Mouse (Mus musculus): Measurements from ENCODE around the gene Rftn1. TPM values are rescaled to one million over a fixed set of nuclear protein-coding genes. Genes with fewer than 3 reads are reported as not detected.

Rftn1 gene
- polyA plus RNA-seq, 1 experiment from 2014 or later = 9.7 TPM

DNA sequence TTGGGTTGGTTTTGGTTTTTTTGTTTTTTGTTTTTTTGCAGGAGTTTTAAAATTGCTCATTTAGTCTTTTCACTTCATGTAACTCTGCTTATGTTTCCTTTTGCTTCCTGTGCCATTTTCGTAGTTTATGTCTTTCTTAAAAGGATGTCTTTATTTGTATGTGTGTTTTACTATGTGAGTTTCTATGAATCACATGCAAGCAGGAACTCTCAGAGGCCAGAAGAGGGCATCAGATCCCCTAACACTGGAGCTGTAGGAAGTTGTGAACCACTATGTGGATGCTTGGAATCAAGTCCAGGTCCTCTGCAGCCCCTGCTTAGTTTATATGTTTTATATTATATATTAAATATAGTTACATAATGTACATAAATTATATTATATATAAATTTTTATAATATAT lies 218.3 kb downstream of the Rftn1 start:
- no peak overlapping the region for H3K4me2 ChIP-seq (ENCODE audit: low read length)
- H3K9me3 ChIP-seq (ENCODE audit: control insufficient read depth, low read length) = 0 out of 2 replicates have a peak, but pooled peaks cover 3% of the 10 kb centered on the region
- H3K4me1 ChIP-seq (replicated peaks; ENCODE audit: control insufficient read depth, insufficient read depth, low read length) = no peaks in the 10 kb centered on the region
- no peak overlapping the region for H3K4me3 ChIP-seq (ENCODE audit: low read depth, low read length)
- 92% methylated on average over 1 of the region's 1 CpGs for WGBS
- no peak for ATAC-seq (replicated peaks; ENCODE audit: low FRiP score, low TSS enrichment, low read depth)
- H3K27me3 ChIP-seq (replicated peaks; ENCODE audit: control insufficient read depth, insufficient read depth, low read length) = no peaks in the 10 kb centered on the region
- no peak overlapping the region for H3K27ac ChIP-seq (ENCODE audit: low read depth)
- no peak overlapping the region for H3K9ac ChIP-seq (ENCODE audit: low read length)
- H3K36me3 ChIP-seq (ENCODE audit: control insufficient read depth, insufficient read depth, low read length) = no peaks in the 10 kb centered on the region
- no peak for DNase-seq (ENCODE audit: low spot score)

DNA sequence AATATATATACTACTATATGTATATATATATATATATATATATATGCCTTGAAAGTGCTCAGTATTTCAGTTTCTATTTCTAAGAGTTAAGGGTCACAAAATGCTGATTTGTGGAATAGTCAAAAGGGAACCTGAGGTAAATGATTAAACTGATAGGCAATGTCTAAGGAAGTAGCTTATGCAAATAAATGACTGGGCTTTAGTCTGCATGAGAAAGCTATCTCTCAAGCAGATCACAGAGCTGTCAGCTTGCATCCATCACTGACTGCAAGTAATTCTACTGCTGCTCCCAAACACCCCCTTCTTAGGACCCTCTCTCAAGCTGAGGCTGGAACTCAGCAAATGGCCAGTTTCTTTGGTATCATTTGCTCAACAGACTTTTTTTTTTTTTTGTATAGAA lies 219.4 kb downstream of the Rftn1 start:
- Histone ChIP-seq H3K9ac (ENCODE audit: low read length) (no peak overlapping the region), H3K4me3 (ENCODE audit: low read depth, low read length) (no peak overlapping the region), H3K27ac (ENCODE audit: low read depth) (no peak overlapping the region), H3K4me2 (ENCODE audit: low read length) (no peak overlapping the region), H3K9me3 (ENCODE audit: control insufficient read depth, low read length) (0 out of 2 replicates have a peak, but pooled peaks cover 3% of the 10 kb centered on the region), H3K27me3 (replicated peaks; ENCODE audit: control insufficient read depth, insufficient read depth, low read length) (no peaks in the 10 kb centered on the region), H3K36me3 (ENCODE audit: control insufficient read depth, insufficient read depth, low read length) (no peaks in the 10 kb centered on the region), H3K4me1 (replicated peaks; ENCODE audit: control insufficient read depth, insufficient read depth, low read length) (no peaks in the 10 kb centered on the region)
- DNase-seq (ENCODE audit: low spot score) = no peak
- no peak for ATAC-seq (replicated peaks; ENCODE audit: low FRiP score, low TSS enrichment, low read depth)

DNA sequence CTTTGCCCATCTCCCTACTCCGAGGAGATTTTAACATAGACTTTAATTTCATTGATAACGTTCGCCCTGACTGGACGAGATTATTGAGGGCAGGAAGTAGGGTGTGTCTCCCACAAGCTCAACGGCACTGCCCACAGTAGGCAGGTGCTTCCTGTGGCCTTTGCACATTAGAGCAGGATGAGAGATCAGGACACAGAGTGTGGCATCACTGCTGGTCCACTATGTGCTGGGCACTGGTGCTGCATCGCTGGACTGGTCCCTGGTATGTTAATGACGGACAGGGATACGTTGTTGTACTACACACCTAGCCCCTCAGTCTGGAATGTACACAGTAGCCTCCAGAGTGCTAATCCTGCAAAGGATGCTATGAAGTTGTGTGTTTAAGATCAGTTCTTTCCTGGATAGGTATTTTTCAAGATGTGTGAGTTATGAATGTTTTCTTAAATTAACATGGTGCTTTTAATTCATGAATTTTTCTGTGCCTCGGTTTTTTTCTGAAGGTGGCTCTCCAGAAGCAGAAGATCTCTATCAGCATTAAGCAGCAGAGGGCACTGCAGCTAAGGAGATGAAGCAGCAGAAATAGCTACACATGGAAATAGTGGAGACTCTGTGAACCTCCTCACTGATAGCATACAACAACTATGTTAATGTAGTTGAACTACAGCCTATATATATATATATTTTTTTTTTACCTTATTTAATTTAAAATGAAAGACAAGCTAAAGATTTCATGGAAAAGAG lies 221.8 kb downstream of the Rftn1 start:
- H3K27me3 ChIP-seq (replicated peaks; ENCODE audit: control insufficient read depth, insufficient read depth, low read length) = no peaks in the 10 kb centered on the region
- H3K9me3 ChIP-seq (ENCODE audit: control insufficient read depth, low read length) = 0 out of 2 replicates have a peak, but pooled peaks cover 3% of the 10 kb centered on the region
- no peak overlapping the region for H3K27ac ChIP-seq (ENCODE audit: low read depth)
- H3K9ac ChIP-seq (ENCODE audit: low read length) = no peak overlapping the region
- ATAC-seq (replicated peaks; ENCODE audit: low FRiP score, low TSS enrichment, low read depth) = no peak
- H3K4me3 ChIP-seq (ENCODE audit: low read depth, low read length) = no peak overlapping the region
- 63% methylated on average over 9 of the region's 9 CpGs for WGBS
- no peaks in the 10 kb centered on the region for H3K36me3 ChIP-seq (ENCODE audit: control insufficient read depth, insufficient read depth, low read length)
- H3K4me2 ChIP-seq (ENCODE audit: low read length) = no peak overlapping the region
- DNase-seq (ENCODE audit: low spot score) = no peak
- H3K4me1 ChIP-seq (replicated peaks; ENCODE audit: control insufficient read depth, insufficient read depth, low read length) = no peaks in the 10 kb centered on the region

GRCm38 (mm10) chr17:49965846-49966762 lies 224.4 kb downstream of the Rftn1 start:
- ATAC-seq (replicated peaks; ENCODE audit: low FRiP score, low TSS enrichment, low read depth) (no peak), DNase-seq (ENCODE audit: low spot score) (no peak)
- Histone ChIP-seq H3K27ac (ENCODE audit: low read depth) (no peak overlapping the region), H3K4me2 (ENCODE audit: low read length) (no peak overlapping the region), H3K4me3 (ENCODE audit: low read depth, low read length) (no peak overlapping the region), H3K27me3 (replicated peaks; ENCODE audit: control insufficient read depth, insufficient read depth, low read length) (no peaks in the 10 kb centered on the region), H3K9me3 (ENCODE audit: control insufficient read depth, low read length) (0 out of 2 replicates have a peak, but pooled peaks cover 3% of the 10 kb centered on the region), H3K36me3 (ENCODE audit: control insufficient read depth, insufficient read depth, low read length) (no peaks in the 10 kb centered on the region), H3K9ac (ENCODE audit: low read length) (no peak overlapping the region), H3K4me1 (replicated peaks; ENCODE audit: control insufficient read depth, insufficient read depth, low read length) (no peaks in the 10 kb centered on the region)
- 84% methylated on average over 17 of the region's 17 CpGs for WGBS

DNA sequence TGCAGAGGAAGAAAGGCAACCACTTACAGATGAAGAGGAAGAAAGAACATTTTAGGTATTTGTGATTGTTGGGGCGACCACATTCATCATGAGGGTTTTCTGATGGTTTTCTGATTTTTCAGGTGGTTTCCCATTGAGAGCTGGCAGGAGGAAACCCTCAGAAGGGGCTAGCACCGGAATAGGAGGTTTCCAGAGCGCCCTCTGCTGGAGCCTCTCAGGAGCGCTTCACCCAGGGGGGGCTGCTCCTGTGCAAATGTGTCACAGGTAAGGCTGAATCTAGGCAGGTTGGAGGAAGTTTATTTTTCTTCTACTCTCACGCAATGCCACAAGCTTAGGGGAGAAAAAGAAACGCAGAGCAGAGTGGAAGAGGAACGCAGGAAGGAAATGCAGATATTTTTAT lies 225.4 kb downstream of the Rftn1 start:
- Histone ChIP-seq H3K4me3 (ENCODE audit: low read depth, low read length) (no peak overlapping the region), H3K27me3 (replicated peaks; ENCODE audit: control insufficient read depth, insufficient read depth, low read length) (no peaks in the 10 kb centered on the region), H3K4me1 (replicated peaks; ENCODE audit: control insufficient read depth, insufficient read depth, low read length) (no peaks in the 10 kb centered on the region), H3K9ac (ENCODE audit: low read length) (no peak overlapping the region), H3K4me2 (ENCODE audit: low read length) (no peak overlapping the region), H3K36me3 (ENCODE audit: control insufficient read depth, insufficient read depth, low read length) (no peaks in the 10 kb centered on the region), H3K27ac (ENCODE audit: low read depth) (no peak overlapping the region), H3K9me3 (ENCODE audit: control insufficient read depth, low read length) (0 out of 2 replicates have a peak, but pooled peaks cover 2% of the 10 kb centered on the region)
- no peak for DNase-seq (ENCODE audit: low spot score)
- no peak for ATAC-seq (replicated peaks; ENCODE audit: low FRiP score, low TSS enrichment, low read depth)
- WGBS = 79% methylated on average over 7 of the region's 7 CpGs

- 93% methylated on average over 6 of the region's 6 CpGs for WGBS
- Histone ChIP-seq H3K27me3 (replicated peaks; ENCODE audit: control insufficient read depth, insufficient read depth, low read length) (no peaks in the 10 kb centered on the region), H3K4me3 (ENCODE audit: low read depth, low read length) (no peak overlapping the region), H3K9me3 (ENCODE audit: control insufficient read depth, low read length) (no peaks in the 10 kb centered on the region), H3K36me3 (ENCODE audit: control insufficient read depth, insufficient read depth, low read length) (no peaks in the 10 kb centered on the region), H3K4me2 (ENCODE audit: low read length) (no peak overlapping the region), H3K4me1 (replicated peaks; ENCODE audit: control insufficient read depth, insufficient read depth, low read length) (no peaks in the 10 kb centered on the region), H3K27ac (ENCODE audit: low read depth) (no peak overlapping the region), H3K9ac (ENCODE audit: low read length) (no peak overlapping the region)
- DNase-seq (ENCODE audit: low spot score) = no peak
- no peak for ATAC-seq (replicated peaks; ENCODE audit: low FRiP score, low TSS enrichment, low read depth)
These were observed 226.0 kb downstream of the Rftn1 start for GRCm38 (mm10) chr17:49964471-49964870.

DNA sequence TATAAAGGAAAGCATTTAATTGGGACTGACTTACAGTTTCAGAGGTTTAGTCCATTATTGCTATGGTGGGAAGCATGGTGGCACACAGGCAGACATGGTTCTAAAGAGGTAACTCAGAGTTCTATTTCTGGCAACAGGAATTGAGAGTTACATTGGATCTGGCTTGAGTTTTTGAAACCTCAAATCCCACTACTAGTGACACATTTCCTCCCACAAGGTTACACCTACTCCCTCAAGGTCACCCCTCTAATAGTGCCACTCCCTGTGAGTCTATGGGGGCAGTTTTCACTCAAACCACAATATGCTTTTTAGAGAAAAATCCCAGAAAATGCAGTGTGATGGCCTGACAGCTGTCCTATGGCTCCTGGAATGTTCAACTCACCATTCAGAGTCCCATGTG lies 231.5 kb downstream of the Rftn1 start:
- DNase-seq (ENCODE audit: low spot score) (no peak), ATAC-seq (replicated peaks; ENCODE audit: low FRiP score, low TSS enrichment, low read depth) (no peak)
- Histone ChIP-seq H3K9ac (ENCODE audit: low read length) (no peak overlapping the region), H3K4me2 (ENCODE audit: low read length) (no peak overlapping the region), H3K4me3 (ENCODE audit: low read depth, low read length) (no peak overlapping the region), H3K27me3 (replicated peaks; ENCODE audit: control insufficient read depth, insufficient read depth, low read length) (no peaks in the 10 kb centered on the region), H3K4me1 (replicated peaks; ENCODE audit: control insufficient read depth, insufficient read depth, low read length) (no peaks in the 10 kb centered on the region), H3K36me3 (ENCODE audit: control insufficient read depth, insufficient read depth, low read length) (no peaks in the 10 kb centered on the region), H3K27ac (ENCODE audit: low read depth) (no peak overlapping the region), H3K9me3 (ENCODE audit: control insufficient read depth, low read length) (no peaks in the 10 kb centered on the region)

- peak; percentile 68 for DNase-seq (ENCODE audit: low spot score)
- no peaks in the 10 kb centered on the region for H3K27me3 ChIP-seq (replicated peaks; ENCODE audit: control insufficient read depth, insufficient read depth, low read length)
- no peak for ATAC-seq (replicated peaks; ENCODE audit: low FRiP score, low TSS enrichment, low read depth)
- H3K9me3 ChIP-seq (ENCODE audit: control insufficient read depth, low read length) = no peaks in the 10 kb centered on the region
- no peaks in the 10 kb centered on the region for H3K4me1 ChIP-seq (replicated peaks; ENCODE audit: control insufficient read depth, insufficient read depth, low read length)
- no peak overlapping the region for H3K4me3 ChIP-seq (ENCODE audit: low read depth, low read length)
- 45% methylated on average over 22 of the region's 22 CpGs for WGBS
- peak overlapping the region; percentile 60 for H3K27ac ChIP-seq (ENCODE audit: low read depth)
- H3K9ac ChIP-seq (ENCODE audit: low read length) = no peak overlapping the region
- H3K36me3 ChIP-seq (ENCODE audit: control insufficient read depth, insufficient read depth, low read length) = no peaks in the 10 kb centered on the region
- peak overlapping the region; percentile 32; the same call in 1 of the 2 replicates for H3K4me2 ChIP-seq (ENCODE audit: low read length)
These were observed 238.4 kb downstream of the Rftn1 start for GRCm38 (mm10) chr17:49951856-49952607.

Measured in intestine, embryonic 14.5 days (tissue).